In the genomic region with DNA sequence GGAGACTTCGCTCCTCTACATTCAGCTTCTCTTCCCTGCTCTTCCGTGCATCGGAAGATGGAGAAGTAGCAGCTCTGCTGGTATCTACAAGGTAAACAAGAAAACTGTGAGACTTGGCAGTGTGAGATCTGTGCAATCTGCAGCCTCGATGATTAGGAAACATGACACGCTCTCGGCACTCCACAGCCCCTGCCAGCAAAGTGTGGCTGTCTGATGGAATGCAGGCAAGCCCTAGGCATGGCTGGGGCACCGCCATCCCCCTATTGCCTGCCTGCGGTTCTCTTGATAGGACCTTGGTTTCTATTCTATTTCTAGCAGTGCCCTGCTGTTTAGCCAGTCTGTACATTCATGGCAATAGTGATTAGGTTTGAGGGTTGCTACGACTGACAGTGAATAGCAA, we compare ENCODE assay signal across 8 mouse cellular contexts. TPM values are rescaled to one million over a fixed set of nuclear protein-coding genes. Genes with fewer than 3 reads are reported as not detected.
DNase-seq lines count a peak whose midpoint lies in the region; ATAC-seq and TF ChIP-seq lines count a peak whose summit lies in the region.

No protein-coding gene starts in this region.

- H3K9ac ChIP-seq in heart, embryonic 12.5 days = no peak overlapping the region
- no peak overlapping the region for H3K9ac ChIP-seq in embryonic facial prominence, embryonic 15.5 days
- H3K9ac ChIP-seq in liver, embryonic 11.5 days (ENCODE audit: low read depth, low read length) = no peak overlapping the region

- no peaks in the 10 kb centered on the region for H3K36me3 ChIP-seq in heart, embryonic 12.5 days
- no peaks in the 10 kb centered on the region for H3K36me3 ChIP-seq in embryonic facial prominence, embryonic 15.5 days
- H3K36me3 ChIP-seq in liver, embryonic 11.5 days (ENCODE audit: control insufficient read depth, insufficient read depth, low read length) = no peaks in the 10 kb centered on the region
- H3K36me3 ChIP-seq in kidney, adult 2 months (ENCODE audit: control insufficient read depth, insufficient read depth, low read length) = no peaks in the 10 kb centered on the region

- H3K4me1 ChIP-seq in heart, embryonic 12.5 days (replicated peaks) = peaks cover 47% of the 10 kb centered on the region
- H3K4me1 ChIP-seq in embryonic facial prominence, embryonic 15.5 days = peaks cover 37% of the 10 kb centered on the region
- peaks cover 90% of the 10 kb centered on the region for H3K4me1 ChIP-seq in liver, embryonic 11.5 days (replicated peaks; ENCODE audit: control insufficient read depth, insufficient read depth, low read length)
- no peaks in the 10 kb centered on the region for H3K4me1 ChIP-seq in kidney, adult 2 months (ENCODE audit: control insufficient read depth, insufficient read depth, low read length)

- 8% methylated on average over 9 of the region's 9 CpGs for WGBS in heart, embryonic 12.5 days
- 36% methylated on average over 9 of the region's 9 CpGs for WGBS in embryonic facial prominence, embryonic 15.5 days
- WGBS in liver, embryonic 11.5 days = 14% methylated on average over 9 of the region's 9 CpGs
- 52% methylated on average over 9 of the region's 9 CpGs for WGBS in kidney, adult 2 months

- 0 out of 2 replicates have a peak overlapping the region, but pooled peaks have one; percentile 2 for H3K4me3 ChIP-seq in heart, embryonic 12.5 days
- H3K4me3 ChIP-seq in embryonic facial prominence, embryonic 15.5 days (replicated peaks) = no peak overlapping the region
- no peak overlapping the region for H3K4me3 ChIP-seq in liver, embryonic 11.5 days (ENCODE audit: low read depth, low read length)
- no peak overlapping the region for H3K4me3 ChIP-seq in kidney, adult 2 months (ENCODE audit: insufficient read depth, low read depth, low read length)

- H3K27ac ChIP-seq in heart, embryonic 12.5 days (ENCODE audit: poor library complexity, severe bottlenecking) = peak overlapping the region; percentile 44
- H3K27ac ChIP-seq in embryonic facial prominence, embryonic 15.5 days (replicated peaks) = peak overlapping the region; percentile 51
- H3K27ac ChIP-seq in liver, embryonic 11.5 days (ENCODE audit: low read depth, low read length) = peak overlapping the region; percentile 77; the same call in 1 of the 2 replicates
- no peak overlapping the region for H3K27ac ChIP-seq in kidney, adult 2 months (ENCODE audit: insufficient read depth, low read depth, low read length)

- TF ChIP-seq CTCF in kidney, adult 2 months (conservative IDR thresholded peaks at IDR 0.05; ENCODE audit: insufficient read depth, insufficient read length, low read depth, low read length) = no peak

- H3K9me3 ChIP-seq in heart, embryonic 12.5 days (replicated peaks) = no peaks in the 10 kb centered on the region
- no peaks in the 10 kb centered on the region for H3K9me3 ChIP-seq in embryonic facial prominence, embryonic 15.5 days (replicated peaks)
- no peaks in the 10 kb centered on the region for H3K9me3 ChIP-seq in liver, embryonic 11.5 days (ENCODE audit: control insufficient read depth, low read length)

- peak; percentile 67 for ATAC-seq in heart, embryonic 12.5 days (ENCODE audit: insufficient number of reproducible peaks, low FRiP score)
- ATAC-seq in embryonic facial prominence, embryonic 15.5 days (ENCODE audit: insufficient number of reproducible peaks, low FRiP score, low TSS enrichment, low read depth) = peak; percentile 67; the same call in 1 of the 2 replicates
- ATAC-seq in liver, embryonic 11.5 days (replicated peaks; ENCODE audit: low FRiP score) = peak; percentile 46

- intact Hi-C loops in heart, postnatal 25 days (cut with DNase I) = no loop called here

- DNase-seq in heart, postnatal 25 days (ENCODE audit: low spot score) = no peak
- peak; percentile 31 for DNase-seq in NIH3T3 (ENCODE audit: low read depth)
- DNase-seq in liver, embryonic 11.5 days (ENCODE audit: low spot score) = no peak
- DNase-seq in retina, postnatal 1 day = no peak
- no peak for DNase-seq in layer of hippocampus, adult 18-20 months (ENCODE audit: low spot score in 2 of 2)
- DNase-seq in kidney, adult 2 months = no peak

- no peak for TF ChIP-seq POLR2A in kidney, adult 2 months (IDR thresholded peaks at IDR 0.05; ENCODE audit: low read depth, low read length)

- peak overlapping the region; percentile 48 for H3K4me2 ChIP-seq in heart, embryonic 12.5 days
- H3K4me2 ChIP-seq in embryonic facial prominence, embryonic 15.5 days (replicated peaks) = 0 out of 2 replicates have a peak overlapping the region, but pooled peaks have one; percentile 2
- peak overlapping the region; percentile 35 for H3K4me2 ChIP-seq in liver, embryonic 11.5 days

- peaks cover 21% of the 10 kb centered on the region for H3K27me3 ChIP-seq in heart, embryonic 12.5 days (replicated peaks)
- H3K27me3 ChIP-seq in embryonic facial prominence, embryonic 15.5 days = no peaks in the 10 kb centered on the region
- no peaks in the 10 kb centered on the region for H3K27me3 ChIP-seq in liver, embryonic 11.5 days (replicated peaks; ENCODE audit: control insufficient read depth, insufficient read depth, low read length)
- H3K27me3 ChIP-seq in kidney, adult 2 months (replicated peaks; ENCODE audit: control insufficient read depth, insufficient read depth, low read length) = no peaks in the 10 kb centered on the region

RNA-seq across cellular contexts. Expression of a gene that starts 59.7 kb away (rescaled TPM):
- polyA plus RNA-seq in heart, embryonic 12.5 days (2016; fragmentation: Nextera tagmentation; extraction: Ambion mirVana) = 2.7 and 2.8 TPM in 2 replicates
- 1 to 10 TPM; 3.3 to 3.5 TPM for total RNA-seq in heart, postnatal 25 days (2021)
- 6.3 and 6.4 TPM in 2 replicates for polyA plus RNA-seq in embryonic facial prominence, embryonic 15.5 days (2015; fragmentation: Nextera tagmentation; extraction: Ambion mirVana)
- polyA plus RNA-seq in liver, embryonic 11.5 days (2014; fragmentation: Nextera tagmentation; extraction: Ambion mirVana) = 5.4 and 7.0 TPM in 2 replicates
- total RNA-seq in layer of hippocampus, adult 18-20 months (2021) = 10 to 100 TPM; 47.1 to 49.3 TPM
- polyA plus RNA-seq in kidney, adult 2 months (2012; rRNA removed) = 1.7 and 2.5 TPM in 2 replicates
